Mouse (Mus musculus) kidney, adult 9 months (tissue): ENCODE results near the gene Olfr711.
"Not testable (repeated sequence)": the region's sequence is repeated elsewhere in the genome, so short reads cannot be mapped to it uniquely, and the experiment has no call there.

Experiments
- DNase-seq: peaks from one replicate; pipeline ENCODE4 v3.0.0; 2022

Gene Olfr711

DNA sequence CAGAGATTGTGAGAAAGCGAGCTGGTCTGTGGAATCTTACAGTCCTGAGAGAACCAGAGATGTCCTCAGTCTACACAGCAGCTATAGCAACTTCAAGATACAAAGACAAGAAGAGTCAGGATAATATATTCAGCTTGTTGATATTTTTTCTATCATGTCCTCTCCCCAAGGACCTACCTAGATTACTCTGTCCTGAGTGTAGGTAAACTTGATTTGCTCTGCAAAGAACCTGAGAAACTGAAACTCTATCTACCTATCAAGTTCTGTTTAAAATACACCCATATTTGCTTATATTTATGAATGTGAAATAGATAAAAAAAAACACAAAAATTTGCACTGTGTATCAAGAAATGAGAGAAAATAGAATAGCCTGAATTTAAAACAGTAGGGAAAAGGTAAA lies at the start of gene Olfr711:
TSS of gene Olfr711 (minus strand) at position 101 of the 400 bp plus-strand sequence.
- no peak for DNase-seq

- no peak for DNase-seq
Measured at GRCm38 (mm10) chr7:107005972-107006371, 30.7 kb upstream of the Olfr711 start, which contains the start of gene Olfr2. Olfr2 (minus strand) TSS chr7:107006072.

DNA sequence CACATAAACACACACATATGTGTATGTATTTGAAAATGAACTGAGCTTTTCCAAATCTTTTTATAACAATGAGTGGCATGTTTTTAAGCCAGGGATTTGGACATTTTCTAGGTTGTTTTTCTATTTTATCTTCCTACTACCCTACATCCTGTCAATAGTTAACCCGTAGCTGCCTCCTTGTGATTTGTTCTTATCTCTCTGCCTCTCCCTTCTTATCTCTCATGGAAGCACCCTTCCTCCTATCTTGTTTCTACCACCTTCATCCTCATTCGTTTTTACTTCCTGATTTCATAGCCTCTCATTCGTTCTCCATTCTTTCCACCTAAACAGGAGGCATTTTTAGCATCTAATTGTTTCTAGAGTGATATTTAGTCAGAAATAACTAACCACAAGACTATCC lies 28.9 kb upstream of the Olfr711 start:
- no peak for DNase-seq

GRCm38 (mm10) chr7:107000798-107001197 lies 25.5 kb upstream of the Olfr711 start:
- no peak for DNase-seq

DNA sequence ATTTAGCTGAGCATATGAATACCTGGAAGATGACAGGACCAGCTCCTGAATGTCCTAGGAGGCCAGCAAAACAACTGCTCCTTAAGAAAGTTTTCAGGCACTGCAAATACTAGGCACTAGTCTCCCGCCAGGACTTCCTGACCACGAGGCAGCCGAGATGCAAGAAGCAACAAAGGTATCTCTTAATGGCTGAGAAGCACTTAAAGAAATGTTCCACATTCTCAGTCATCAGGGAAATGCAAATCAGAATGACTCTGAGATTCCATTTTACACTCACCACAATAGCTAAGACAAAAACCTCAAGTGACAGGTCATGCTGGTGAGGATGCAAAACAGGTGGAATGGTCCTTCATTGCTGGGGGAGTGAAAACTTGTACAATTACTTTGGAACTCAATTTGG lies 10.0 kb upstream of the Olfr711 start:
- DNase-seq: no peak

DNA sequence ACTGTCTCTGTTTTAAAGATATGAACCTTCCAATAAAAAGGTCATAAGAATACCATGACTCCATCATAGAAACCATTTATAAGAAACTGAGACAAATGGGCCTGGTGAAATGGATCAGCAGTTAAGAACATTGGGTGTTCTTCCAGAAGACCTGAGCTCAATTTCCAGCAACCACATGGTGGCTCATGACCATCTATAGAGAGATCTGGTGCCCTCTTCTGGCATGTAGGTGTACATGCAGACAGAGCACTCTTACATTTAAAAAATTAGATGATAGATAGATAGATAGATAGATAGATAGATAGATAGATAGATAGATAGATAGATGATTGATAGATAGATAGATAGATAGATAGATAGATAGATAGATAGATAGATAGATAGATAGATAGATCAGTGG lies 7.8 kb downstream of the Olfr711 start:
- DNase-seq: peak; percentile 25

GRCm38 (mm10) chr7:106963837-106964236 lies 11.4 kb downstream of the Olfr711 start, which contains the start of gene Olfr6:
Olfr6 (minus strand) TSS chr7:106963937.
- DNase-seq: no peak

- DNase-seq: no peak
Measured at GRCm38 (mm10) chr7:106948212-106948611, 27.0 kb downstream of the Olfr711 start, which contains the start of gene Olfr710. Olfr710 (minus strand) TSS chr7:106948312.

DNA sequence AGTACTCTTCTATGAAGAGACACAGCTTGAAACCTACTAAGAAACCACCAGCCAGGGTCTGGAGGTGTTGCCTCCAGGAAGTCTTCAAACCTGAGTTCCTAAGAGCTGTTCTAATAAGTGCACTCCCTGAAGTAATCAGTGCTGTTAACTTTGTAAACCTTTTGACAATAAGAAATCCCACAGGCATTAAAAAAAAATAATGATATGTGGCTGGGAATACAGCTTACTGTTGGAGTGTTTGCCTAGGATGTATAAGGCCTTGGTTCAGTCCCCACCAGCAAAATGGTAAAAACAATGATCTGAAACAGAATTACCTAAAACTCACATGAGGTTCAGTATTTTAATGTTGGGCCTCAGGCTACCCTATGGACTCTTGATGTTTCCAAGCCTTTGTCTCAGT lies 43.1 kb downstream of the Olfr711 start, which contains the start of gene Olfr709-ps1:
TSS of gene Olfr709-ps1 (minus strand) at position 101 of the 400 bp plus-strand sequence.
- no peak for DNase-seq

DNA sequence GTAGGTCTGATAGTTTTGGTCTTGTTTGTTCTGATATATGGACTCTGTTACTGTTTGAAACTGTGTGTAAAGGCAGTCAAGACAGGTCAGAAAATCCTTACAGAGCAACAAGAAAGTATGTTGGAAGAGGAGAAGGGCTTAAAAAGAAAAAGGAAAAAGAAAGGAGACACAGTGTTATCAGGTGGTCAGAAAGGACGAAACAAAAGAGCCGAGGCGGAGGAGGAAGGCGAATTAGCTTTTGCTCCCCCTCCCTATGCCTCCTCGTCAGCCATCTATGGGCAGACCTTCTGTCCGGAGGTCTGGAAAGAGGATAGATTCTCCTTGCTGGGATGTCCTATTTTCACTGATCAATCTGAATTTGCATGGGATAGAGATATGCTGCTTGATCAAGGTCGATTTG lies 54.3 kb downstream of the Olfr711 start:
- DNase-seq: not testable (repeated sequence)
